Mouse (Mus musculus): Measurements from ENCODE around the gene Bcl2l11. TPM values are rescaled to one million over a fixed set of nuclear protein-coding genes. Genes with fewer than 3 reads are reported as not detected.

Gene Bcl2l11
- polyA plus RNA-seq, 1 experiment from 2014 or later: 13.3 TPM

DNA sequence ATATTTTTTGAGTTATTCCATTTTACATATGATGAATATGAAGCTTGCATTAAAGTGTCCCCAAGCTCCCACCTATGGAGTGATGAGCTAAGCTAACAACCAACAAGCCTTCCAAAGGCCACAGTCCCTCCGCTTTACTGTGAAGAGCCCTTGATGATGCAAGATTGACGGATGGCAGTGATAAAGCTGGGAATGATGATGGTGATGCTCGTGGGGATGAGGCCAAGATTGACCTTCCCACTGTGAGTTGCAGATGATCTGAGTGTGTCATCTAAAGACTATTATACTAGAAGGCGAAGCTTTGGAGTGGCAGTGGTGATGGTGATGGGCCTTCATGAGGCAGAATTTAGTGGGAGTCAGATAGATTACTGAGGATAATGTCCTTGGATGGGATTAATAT lies 56.9 kb downstream of the Bcl2l11 start:
- no peak for ATAC-seq
- no peak overlapping the region for H3K4me2 ChIP-seq (replicated peaks)
- no peaks in the 10 kb centered on the region for H3K27me3 ChIP-seq
- 94% methylated on average over 4 of the region's 4 CpGs for WGBS
- no peaks in the 10 kb centered on the region for H3K36me3 ChIP-seq
- H3K27ac ChIP-seq: no peak overlapping the region
- H3K9ac ChIP-seq (replicated peaks): no peak overlapping the region
- H3K4me1 ChIP-seq (replicated peaks): peaks cover 9% of the 10 kb centered on the region; the same call in 1 of the 2 replicates
- H3K4me3 ChIP-seq (replicated peaks): no peak overlapping the region
- no peaks in the 10 kb centered on the region for H3K9me3 ChIP-seq

GRCm38 (mm10) chr2:128183762-128184161 lies 57.9 kb downstream of the Bcl2l11 start:
- Histone ChIP-seq H3K4me1 (replicated peaks) (peaks cover 9% of the 10 kb centered on the region; the same call in 1 of the 2 replicates), H3K27me3 (no peaks in the 10 kb centered on the region), H3K4me2 (replicated peaks) (no peak overlapping the region), H3K9me3 (no peaks in the 10 kb centered on the region), H3K9ac (replicated peaks) (no peak overlapping the region), H3K27ac (no peak overlapping the region), H3K36me3 (no peaks in the 10 kb centered on the region), H3K4me3 (replicated peaks) (no peak overlapping the region)
- no peak for ATAC-seq
- WGBS: 100% methylated on average over 4 of the region's 4 CpGs

- no peaks in the 10 kb centered on the region for H3K36me3 ChIP-seq
- H3K27ac ChIP-seq: no peak overlapping the region
- 82% methylated on average over 4 of the region's 4 CpGs for WGBS
- H3K4me1 ChIP-seq (replicated peaks): no peaks in the 10 kb centered on the region
- ATAC-seq: no peak
- no peak overlapping the region for H3K4me2 ChIP-seq (replicated peaks)
- no peaks in the 10 kb centered on the region for H3K9me3 ChIP-seq
- no peak overlapping the region for H3K9ac ChIP-seq (replicated peaks)
- H3K27me3 ChIP-seq: no peaks in the 10 kb centered on the region
- H3K4me3 ChIP-seq (replicated peaks): no peak overlapping the region
Observed at GRCm38 (mm10) chr2:128185942-128186341, 60.1 kb downstream of the Bcl2l11 start.

DNA sequence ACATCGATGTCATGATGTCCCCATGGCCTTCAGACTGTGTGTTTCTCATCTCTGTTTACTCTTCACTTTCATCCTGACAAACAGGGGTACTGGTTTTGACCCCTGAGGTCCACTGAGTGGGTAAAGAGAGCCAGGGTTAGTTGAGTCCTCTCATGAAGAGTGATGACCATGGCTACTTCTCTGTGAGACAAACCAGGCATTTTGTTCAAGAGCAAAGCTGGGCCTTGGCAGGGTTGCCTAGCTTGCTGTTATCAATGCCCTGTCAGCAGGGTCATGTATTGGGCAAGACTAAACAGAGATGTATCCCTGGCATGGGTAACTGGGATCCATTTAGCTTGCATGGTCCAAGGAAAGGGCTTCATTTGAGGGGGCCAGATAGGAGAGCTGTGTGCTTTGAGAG lies 61.4 kb downstream of the Bcl2l11 start:
- 96% methylated on average over 1 of the region's 1 CpGs for WGBS
- ATAC-seq: no peak
- no peaks in the 10 kb centered on the region for H3K27me3 ChIP-seq
- no peak overlapping the region for H3K4me3 ChIP-seq (replicated peaks)
- H3K36me3 ChIP-seq: no peaks in the 10 kb centered on the region
- H3K27ac ChIP-seq: no peak overlapping the region
- H3K9me3 ChIP-seq: no peaks in the 10 kb centered on the region
- H3K4me2 ChIP-seq (replicated peaks): no peak overlapping the region
- H3K4me1 ChIP-seq (replicated peaks): no peaks in the 10 kb centered on the region
- H3K9ac ChIP-seq (replicated peaks): no peak overlapping the region

DNA sequence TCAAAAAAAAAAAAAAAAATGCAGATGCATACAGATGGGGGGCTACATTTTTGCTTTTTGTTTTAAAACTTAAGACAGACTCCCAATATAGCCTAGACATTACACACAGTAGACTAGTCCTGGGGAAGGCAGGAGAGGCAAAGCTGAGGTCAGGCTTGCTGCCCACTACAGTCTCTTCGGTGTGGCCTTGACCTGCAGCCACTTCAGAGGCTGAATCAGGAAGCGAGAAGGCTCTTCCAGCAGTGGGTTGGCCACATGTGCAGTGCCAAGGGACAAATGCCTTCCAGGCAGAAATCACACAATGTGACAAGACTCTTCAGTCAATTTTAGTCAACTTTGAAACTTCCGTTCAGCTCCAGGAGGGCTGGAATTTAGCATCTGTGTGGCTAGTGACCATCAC lies 62.6 kb downstream of the Bcl2l11 start:
- H3K36me3 ChIP-seq: no peaks in the 10 kb centered on the region
- 91% methylated on average over 3 of the region's 3 CpGs for WGBS
- H3K27ac ChIP-seq: no peak overlapping the region
- H3K27me3 ChIP-seq: no peaks in the 10 kb centered on the region
- H3K4me1 ChIP-seq (replicated peaks): no peaks in the 10 kb centered on the region
- H3K4me2 ChIP-seq (replicated peaks): no peak overlapping the region
- H3K4me3 ChIP-seq (replicated peaks): no peak overlapping the region
- H3K9ac ChIP-seq (replicated peaks): no peak overlapping the region
- ATAC-seq: no peak
- H3K9me3 ChIP-seq: no peaks in the 10 kb centered on the region

GRCm38 (mm10) chr2:128189691-128190090 lies 63.9 kb downstream of the Bcl2l11 start:
- Histone ChIP-seq H3K4me1 (replicated peaks) (no peaks in the 10 kb centered on the region), H3K27ac (no peak overlapping the region), H3K27me3 (no peaks in the 10 kb centered on the region), H3K4me3 (replicated peaks) (no peak overlapping the region), H3K9me3 (no peaks in the 10 kb centered on the region), H3K9ac (replicated peaks) (no peak overlapping the region), H3K36me3 (no peaks in the 10 kb centered on the region), H3K4me2 (replicated peaks) (no peak overlapping the region)
- WGBS: 92% methylated on average over 10 of the region's 10 CpGs
- ATAC-seq: no peak

- Histone ChIP-seq H3K27me3 (no peaks in the 10 kb centered on the region), H3K36me3 (no peaks in the 10 kb centered on the region), H3K9me3 (no peaks in the 10 kb centered on the region), H3K4me2 (replicated peaks) (no peak overlapping the region), H3K27ac (no peak overlapping the region), H3K4me3 (replicated peaks) (no peak overlapping the region), H3K9ac (replicated peaks) (no peak overlapping the region), H3K4me1 (replicated peaks) (no peaks in the 10 kb centered on the region)
- WGBS: 87% methylated on average over 5 of the region's 5 CpGs
- ATAC-seq: no peak
Observed at GRCm38 (mm10) chr2:128190196-128190595, 64.4 kb downstream of the Bcl2l11 start.

DNA sequence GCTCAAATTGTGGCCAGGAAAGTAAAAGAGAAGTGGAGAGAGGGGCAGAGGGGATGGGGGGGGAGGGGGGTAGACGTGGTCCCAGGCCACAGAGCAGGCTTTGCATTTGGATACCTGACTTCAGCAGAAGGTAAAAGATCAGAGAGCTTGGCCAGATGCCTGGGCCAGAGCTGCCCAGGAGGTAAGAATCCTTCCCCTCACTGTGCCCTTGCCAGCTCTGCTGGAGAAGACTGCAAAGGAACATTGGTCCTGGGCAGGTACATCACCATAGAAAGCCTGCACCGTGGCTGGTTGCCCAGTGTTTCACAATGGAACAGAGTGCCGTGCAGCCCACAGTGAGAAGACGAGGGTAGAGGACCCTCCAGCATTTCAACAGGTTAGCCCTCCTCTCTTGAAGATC lies 67.6 kb downstream of the Bcl2l11 start:
- Histone ChIP-seq H3K36me3 (no peaks in the 10 kb centered on the region), H3K27ac (no peak overlapping the region), H3K4me3 (replicated peaks) (no peak overlapping the region), H3K9ac (replicated peaks) (no peak overlapping the region), H3K4me1 (replicated peaks) (no peaks in the 10 kb centered on the region), H3K27me3 (no peaks in the 10 kb centered on the region), H3K4me2 (replicated peaks) (no peak overlapping the region), H3K9me3 (no peaks in the 10 kb centered on the region)
- 67% methylated on average over 4 of the region's 4 CpGs for WGBS
- ATAC-seq: no peak

- H3K36me3 ChIP-seq: no peaks in the 10 kb centered on the region
- H3K9ac ChIP-seq (replicated peaks): no peak overlapping the region
- no peaks in the 10 kb centered on the region for H3K27me3 ChIP-seq
- ATAC-seq: no peak
- H3K4me3 ChIP-seq (replicated peaks): no peak overlapping the region
- WGBS: 82% methylated on average over 3 of the region's 3 CpGs
- no peaks in the 10 kb centered on the region for H3K4me1 ChIP-seq (replicated peaks)
- no peak overlapping the region for H3K27ac ChIP-seq
- no peak overlapping the region for H3K4me2 ChIP-seq (replicated peaks)
- no peaks in the 10 kb centered on the region for H3K9me3 ChIP-seq
Observed at GRCm38 (mm10) chr2:128197379-128197778, 71.5 kb downstream of the Bcl2l11 start.

DNA sequence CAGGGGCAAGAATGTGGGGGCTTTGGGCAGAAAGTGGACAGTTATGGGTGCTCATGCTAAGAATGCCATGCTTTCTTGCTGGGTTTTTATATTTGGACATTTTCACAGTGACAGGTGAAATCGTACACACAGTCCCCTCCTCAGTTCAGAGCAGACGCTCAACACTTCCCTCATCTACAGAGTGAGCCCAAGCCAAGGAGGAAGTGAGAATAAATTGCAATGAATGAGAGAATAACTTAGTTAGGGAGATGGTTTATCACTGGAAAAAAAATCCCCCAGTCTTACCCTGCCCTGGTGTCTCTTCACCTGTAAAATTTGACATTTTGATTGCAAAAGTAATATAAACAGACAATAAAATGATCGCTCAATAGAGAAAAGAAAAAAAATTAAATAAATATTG lies 77.3 kb downstream of the Bcl2l11 start:
- no peak overlapping the region for H3K9ac ChIP-seq (replicated peaks)
- no peak overlapping the region for H3K27ac ChIP-seq
- ATAC-seq: no peak
- H3K36me3 ChIP-seq: no peaks in the 10 kb centered on the region
- 93% methylated on average over 3 of the region's 3 CpGs for WGBS
- H3K4me2 ChIP-seq (replicated peaks): no peak overlapping the region
- no peaks in the 10 kb centered on the region for H3K27me3 ChIP-seq
- no peak overlapping the region for H3K4me3 ChIP-seq (replicated peaks)
- H3K4me1 ChIP-seq (replicated peaks): no peaks in the 10 kb centered on the region
- H3K9me3 ChIP-seq: no peaks in the 10 kb centered on the region

DNA sequence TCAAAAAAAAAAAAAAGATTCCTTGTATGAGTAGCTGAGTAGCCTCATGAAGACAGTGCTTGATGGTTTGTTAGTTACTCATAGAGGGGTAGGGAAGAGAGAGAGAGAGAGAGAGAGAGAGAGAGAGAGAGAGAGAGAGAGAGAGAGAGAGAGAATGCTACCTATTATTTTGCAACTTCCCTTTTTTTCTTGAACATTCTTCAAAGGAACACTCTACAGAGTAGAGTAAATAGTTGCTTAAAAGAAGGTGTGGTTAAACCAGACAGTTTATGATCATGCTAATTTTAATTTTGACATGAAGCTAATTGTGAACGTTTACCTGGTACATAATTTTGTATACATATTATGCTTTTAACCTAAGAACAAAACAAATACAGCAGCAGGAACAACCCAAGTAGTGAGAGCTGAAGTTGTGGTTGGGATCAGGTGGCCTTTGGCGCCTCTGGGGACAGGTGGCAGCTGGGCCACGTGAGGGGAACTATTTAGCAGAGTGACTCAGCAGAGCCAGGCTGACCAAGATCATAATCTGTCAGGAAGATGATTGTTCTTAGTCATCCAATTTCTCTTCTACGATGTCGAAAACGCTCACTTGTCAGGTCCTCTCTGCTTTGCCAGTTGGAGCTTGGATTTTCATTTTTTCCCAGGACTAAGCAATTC lies 78.0 kb downstream of the Bcl2l11 start:
- Histone ChIP-seq H3K4me3 (replicated peaks) (no peak overlapping the region), H3K27me3 (no peaks in the 10 kb centered on the region), H3K4me2 (replicated peaks) (no peak overlapping the region), H3K4me1 (replicated peaks) (no peaks in the 10 kb centered on the region), H3K9ac (replicated peaks) (no peak overlapping the region), H3K9me3 (no peaks in the 10 kb centered on the region), H3K36me3 (no peaks in the 10 kb centered on the region), H3K27ac (no peak overlapping the region)
- ATAC-seq: no peak
- WGBS: 89% methylated on average over 6 of the region's 6 CpGs

DNA sequence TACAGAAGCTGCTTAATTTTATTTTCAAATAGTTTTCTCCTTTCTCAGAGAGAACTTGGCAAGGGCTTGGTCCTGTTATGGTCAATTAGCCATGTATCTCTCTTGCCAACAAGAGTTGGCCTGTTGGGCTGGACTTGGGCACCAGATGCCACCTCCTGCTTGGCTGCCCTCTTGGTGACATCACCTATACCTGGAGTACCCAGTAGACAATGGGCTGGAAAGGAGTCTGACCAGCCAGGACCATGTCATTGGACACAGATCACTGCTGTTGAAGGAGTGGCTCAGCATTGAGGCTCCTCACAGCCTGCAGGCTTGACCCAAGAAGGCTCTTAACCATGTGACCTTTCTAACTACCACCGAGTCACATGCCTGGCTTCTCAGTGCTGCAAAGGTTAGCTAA lies 82.7 kb downstream of the Bcl2l11 start:
- Histone ChIP-seq H3K4me1 (replicated peaks) (peaks cover 17% of the 10 kb centered on the region), H3K27me3 (no peaks in the 10 kb centered on the region), H3K9me3 (no peaks in the 10 kb centered on the region), H3K4me3 (replicated peaks) (no peak overlapping the region), H3K4me2 (replicated peaks) (no peak overlapping the region), H3K36me3 (no peaks in the 10 kb centered on the region), H3K27ac (no peak overlapping the region), H3K9ac (replicated peaks) (no peak overlapping the region)
- no peak for ATAC-seq
- WGBS: 100% methylated on average over 1 of the region's 1 CpGs

DNA sequence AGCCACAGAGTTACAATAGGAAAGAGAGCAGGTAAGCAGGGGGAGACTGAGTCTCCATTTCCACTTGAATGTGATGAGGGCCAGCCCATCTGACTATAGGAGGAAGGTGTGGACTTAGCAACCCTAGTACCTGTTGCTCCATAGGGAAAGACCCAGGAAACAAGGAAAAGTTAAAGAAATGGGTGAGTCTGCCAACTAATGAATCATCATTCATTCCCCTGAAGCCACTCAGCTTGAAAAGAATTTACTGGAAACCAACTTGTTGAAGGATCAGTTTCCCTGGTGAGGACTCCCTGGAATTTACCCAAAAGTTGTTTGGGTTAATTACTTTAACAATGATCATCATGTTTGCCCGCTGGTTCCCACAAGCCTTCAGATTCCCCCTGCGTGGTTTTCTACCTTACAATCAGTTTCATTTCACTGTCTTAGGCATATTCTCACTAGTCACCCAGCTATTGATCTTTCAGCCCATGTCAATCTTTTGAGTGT lies 84.0 kb downstream of the Bcl2l11 start:
- peaks cover 17% of the 10 kb centered on the region for H3K4me1 ChIP-seq (replicated peaks)
- WGBS: 69% methylated on average over 2 of the region's 2 CpGs
- no peaks in the 10 kb centered on the region for H3K36me3 ChIP-seq

More for the DNA sequence above, 84.0 kb downstream of the Bcl2l11 start:
- Histone ChIP-seq H3K27me3 (no peaks in the 10 kb centered on the region), H3K9me3 (no peaks in the 10 kb centered on the region), H3K4me2 (replicated peaks) (no peak overlapping the region), H3K4me3 (replicated peaks) (no peak overlapping the region), H3K27ac (no peak overlapping the region), H3K9ac (replicated peaks) (no peak overlapping the region)
- no peak for ATAC-seq

Measured in midbrain, embryonic 13.5 days (tissue).